Mouse (Mus musculus): ENCODE results near the gene Nid2. TPM values are rescaled to one million over a fixed set of nuclear protein-coding genes. Genes with fewer than 3 reads are reported as not detected.

The Nid2 gene
- polyA plus RNA-seq, 1 experiment from 2014 or later = 152 TPM

GRCm38 (mm10) chr14:19737568-19737967, 13.5 kb upstream of the Nid2 start:
- DNase-seq (ENCODE audit: low spot score) = no peak
- Histone ChIP-seq H3K4me3 (ENCODE audit: low read depth, low read length) (no peak overlapping the region), H3K9me3 (ENCODE audit: control insufficient read depth, low read length) (no peaks in the 10 kb centered on the region), H3K9ac (ENCODE audit: low read depth, low read length) (no peak overlapping the region), H3K4me2 (ENCODE audit: low read depth, low read length) (no peak overlapping the region), H3K27me3 (replicated peaks; ENCODE audit: control insufficient read depth, insufficient read depth, low read length) (no peaks in the 10 kb centered on the region), H3K4me1 (ENCODE audit: control insufficient read depth, insufficient read depth, low read length) (peaks cover 23% of the 10 kb centered on the region), H3K27ac (replicated peaks; ENCODE audit: low read depth, low read length) (peak overlapping the region; percentile 85), H3K36me3 (ENCODE audit: control insufficient read depth, insufficient read depth, low read length) (no peaks in the 10 kb centered on the region)
- peak; percentile 62; the same call in 1 of the 2 replicates for ATAC-seq (ENCODE audit: low read depth)

- Histone ChIP-seq H3K36me3 (ENCODE audit: control insufficient read depth, insufficient read depth, low read length) (no peaks in the 10 kb centered on the region), H3K9ac (ENCODE audit: low read depth, low read length) (no peak overlapping the region), H3K9me3 (ENCODE audit: control insufficient read depth, low read length) (no peaks in the 10 kb centered on the region), H3K4me3 (ENCODE audit: low read depth, low read length) (no peak overlapping the region), H3K4me2 (ENCODE audit: low read depth, low read length) (no peak overlapping the region), H3K27ac (replicated peaks; ENCODE audit: low read depth, low read length) (peak overlapping the region; percentile 85), H3K4me1 (ENCODE audit: control insufficient read depth, insufficient read depth, low read length) (peaks cover 22% of the 10 kb centered on the region), H3K27me3 (replicated peaks; ENCODE audit: control insufficient read depth, insufficient read depth, low read length) (no peaks in the 10 kb centered on the region)
- peak; percentile 88 for DNase-seq (ENCODE audit: low spot score)
- ATAC-seq (ENCODE audit: low read depth) = peak; percentile 53
- 18% methylated on average over 5 of the region's 5 CpGs for WGBS
Measured at GRCm38 (mm10) chr14:19738094-19738843, 12.8 kb upstream of the Nid2 start.

DNA sequence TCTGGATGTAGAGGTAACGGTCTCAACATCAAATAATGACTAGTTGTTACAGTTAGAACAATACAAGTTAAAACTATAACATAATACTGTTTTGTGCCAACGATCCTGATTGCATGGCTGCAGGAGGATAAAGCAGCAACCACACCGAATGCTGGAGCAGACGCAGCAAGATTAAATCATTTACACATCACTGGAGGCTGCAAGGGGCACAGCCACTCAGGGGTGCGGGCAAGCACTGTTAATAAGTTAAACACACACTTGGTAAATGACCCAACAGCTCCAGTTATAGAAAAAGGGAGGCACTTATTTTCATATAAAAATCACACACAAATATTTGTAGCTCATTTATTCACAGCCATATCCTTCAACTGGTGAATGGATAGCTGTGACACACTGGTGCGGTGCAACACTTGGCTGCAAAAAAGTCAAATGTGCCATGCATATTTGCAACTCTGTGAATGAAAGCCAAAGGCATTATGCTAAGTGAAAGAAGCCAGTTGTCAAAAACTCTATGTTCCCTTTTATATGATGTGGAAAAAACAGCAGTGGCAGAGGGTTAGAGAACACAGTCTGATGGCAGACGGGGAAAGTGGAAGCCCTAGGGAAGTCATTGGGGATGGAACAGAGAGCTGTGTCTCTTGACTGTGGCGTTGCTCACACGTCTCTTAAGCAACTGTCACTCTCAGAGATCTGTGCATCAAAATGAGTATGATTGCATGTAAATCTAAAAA, 11.5 kb upstream of the Nid2 start:
- DNase-seq (ENCODE audit: low spot score) = no peak
- WGBS = 66% methylated on average over 9 of the region's 9 CpGs
- H3K9me3 ChIP-seq (ENCODE audit: control insufficient read depth, low read length) = no peaks in the 10 kb centered on the region
- H3K27ac ChIP-seq (replicated peaks; ENCODE audit: low read depth, low read length) = no peak overlapping the region
- H3K27me3 ChIP-seq (replicated peaks; ENCODE audit: control insufficient read depth, insufficient read depth, low read length) = no peaks in the 10 kb centered on the region
- H3K4me3 ChIP-seq (ENCODE audit: low read depth, low read length) = no peak overlapping the region
- no peak for ATAC-seq (ENCODE audit: low read depth)
- no peak overlapping the region for H3K9ac ChIP-seq (ENCODE audit: low read depth, low read length)
- peaks cover 13% of the 10 kb centered on the region for H3K4me1 ChIP-seq (ENCODE audit: control insufficient read depth, insufficient read depth, low read length)
- no peak overlapping the region for H3K4me2 ChIP-seq (ENCODE audit: low read depth, low read length)
- H3K36me3 ChIP-seq (ENCODE audit: control insufficient read depth, insufficient read depth, low read length) = no peaks in the 10 kb centered on the region

- Histone ChIP-seq H3K27ac (replicated peaks; ENCODE audit: low read depth, low read length) (no peak overlapping the region), H3K9ac (ENCODE audit: low read depth, low read length) (no peak overlapping the region), H3K4me3 (ENCODE audit: low read depth, low read length) (no peak overlapping the region), H3K27me3 (replicated peaks; ENCODE audit: control insufficient read depth, insufficient read depth, low read length) (no peaks in the 10 kb centered on the region), H3K4me2 (ENCODE audit: low read depth, low read length) (no peak overlapping the region), H3K4me1 (ENCODE audit: control insufficient read depth, insufficient read depth, low read length) (peaks cover 11% of the 10 kb centered on the region), H3K9me3 (ENCODE audit: control insufficient read depth, low read length) (no peaks in the 10 kb centered on the region), H3K36me3 (ENCODE audit: control insufficient read depth, insufficient read depth, low read length) (no peaks in the 10 kb centered on the region)
- ATAC-seq (ENCODE audit: low read depth) = no peak
- WGBS = 93% methylated on average over 6 of the region's 6 CpGs
- no peak for DNase-seq (ENCODE audit: low spot score)
Measured at GRCm38 (mm10) chr14:19740147-19740738, 10.8 kb upstream of the Nid2 start.

DNA sequence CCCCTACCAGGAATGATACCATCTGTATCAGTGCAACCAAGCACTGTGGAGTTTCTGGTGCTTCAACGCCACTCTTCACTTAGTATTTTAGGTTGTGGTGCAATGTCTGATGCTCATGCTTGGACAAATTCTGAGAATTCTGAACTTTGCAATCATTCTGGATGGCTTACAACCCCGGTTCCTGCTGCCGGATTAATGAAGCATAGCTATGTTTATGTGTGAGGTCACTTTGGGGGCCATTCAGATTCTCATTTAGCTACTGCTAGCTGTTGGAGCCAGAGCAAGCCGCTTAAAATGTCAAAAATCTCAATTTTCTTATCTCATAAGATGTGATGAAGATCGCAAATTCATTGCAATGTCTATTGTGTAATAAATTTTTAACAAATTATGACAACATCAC, 6.2 kb upstream of the Nid2 start:
- no peaks in the 10 kb centered on the region for H3K36me3 ChIP-seq (ENCODE audit: control insufficient read depth, insufficient read depth, low read length)
- no peaks in the 10 kb centered on the region for H3K9me3 ChIP-seq (ENCODE audit: control insufficient read depth, low read length)
- DNase-seq (ENCODE audit: low spot score) (no peak), ATAC-seq (ENCODE audit: low read depth) (no peak)
- no peak overlapping the region for H3K4me2 ChIP-seq (ENCODE audit: low read depth, low read length)
- H3K4me1 ChIP-seq (ENCODE audit: control insufficient read depth, insufficient read depth, low read length) = peaks cover 16% of the 10 kb centered on the region; the same call in 1 of the 2 replicates
- WGBS = 77% methylated on average over 5 of the region's 5 CpGs
- no peaks in the 10 kb centered on the region for H3K27me3 ChIP-seq (replicated peaks; ENCODE audit: control insufficient read depth, insufficient read depth, low read length)
- no peak overlapping the region for H3K27ac ChIP-seq (replicated peaks; ENCODE audit: low read depth, low read length)
- no peak overlapping the region for H3K9ac ChIP-seq (ENCODE audit: low read depth, low read length)
- no peak overlapping the region for H3K4me3 ChIP-seq (ENCODE audit: low read depth, low read length)

DNA sequence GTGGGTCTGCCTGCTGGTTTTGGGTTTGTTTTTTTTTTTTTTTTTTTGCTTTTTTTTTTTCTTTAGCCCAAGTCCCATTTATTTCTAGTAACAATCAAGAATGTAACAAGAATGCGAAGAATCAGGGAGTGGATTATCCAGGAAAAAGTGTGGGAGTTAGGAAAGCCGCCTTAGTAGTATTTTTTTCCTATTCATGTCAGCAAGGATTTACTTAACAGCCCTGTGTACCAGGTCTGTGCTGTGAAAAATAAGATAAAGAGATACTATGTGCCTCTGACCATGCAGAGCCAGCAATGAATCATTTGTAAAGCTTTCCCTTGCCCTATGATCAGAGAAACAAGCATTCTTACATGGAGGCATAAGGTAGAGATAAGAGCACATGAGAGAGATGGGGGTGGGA, 4.8 kb upstream of the Nid2 start:
- peaks cover 22% of the 10 kb centered on the region for H3K4me1 ChIP-seq (ENCODE audit: control insufficient read depth, insufficient read depth, low read length)
- H3K9me3 ChIP-seq (ENCODE audit: control insufficient read depth, low read length) = no peaks in the 10 kb centered on the region
- no peak overlapping the region for H3K9ac ChIP-seq (ENCODE audit: low read depth, low read length)
- no peaks in the 10 kb centered on the region for H3K27me3 ChIP-seq (replicated peaks; ENCODE audit: control insufficient read depth, insufficient read depth, low read length)
- H3K4me3 ChIP-seq (ENCODE audit: low read depth, low read length) = no peak overlapping the region
- no peak overlapping the region for H3K4me2 ChIP-seq (ENCODE audit: low read depth, low read length)
- ATAC-seq (ENCODE audit: low read depth) (no peak), DNase-seq (ENCODE audit: low spot score) (no peak)
- no peak overlapping the region for H3K27ac ChIP-seq (replicated peaks; ENCODE audit: low read depth, low read length)
- no peaks in the 10 kb centered on the region for H3K36me3 ChIP-seq (ENCODE audit: control insufficient read depth, insufficient read depth, low read length)
- 60% methylated on average over 2 of the region's 2 CpGs for WGBS

- WGBS = 92% methylated on average over 2 of the region's 2 CpGs
- no peak overlapping the region for H3K9ac ChIP-seq (ENCODE audit: low read depth, low read length)
- H3K27ac ChIP-seq (replicated peaks; ENCODE audit: low read depth, low read length) = no peak overlapping the region
- H3K4me3 ChIP-seq (ENCODE audit: low read depth, low read length) = no peak overlapping the region
- H3K9me3 ChIP-seq (ENCODE audit: control insufficient read depth, low read length) = no peaks in the 10 kb centered on the region
- H3K4me2 ChIP-seq (ENCODE audit: low read depth, low read length) = no peak overlapping the region
- peaks cover 22% of the 10 kb centered on the region for H3K4me1 ChIP-seq (ENCODE audit: control insufficient read depth, insufficient read depth, low read length)
- no peaks in the 10 kb centered on the region for H3K36me3 ChIP-seq (ENCODE audit: control insufficient read depth, insufficient read depth, low read length)
- ATAC-seq (ENCODE audit: low read depth) (no peak), DNase-seq (ENCODE audit: low spot score) (no peak)
- H3K27me3 ChIP-seq (replicated peaks; ENCODE audit: control insufficient read depth, insufficient read depth, low read length) = no peaks in the 10 kb centered on the region
Measured at GRCm38 (mm10) chr14:19746731-19747130, 4.3 kb upstream of the Nid2 start.

DNA sequence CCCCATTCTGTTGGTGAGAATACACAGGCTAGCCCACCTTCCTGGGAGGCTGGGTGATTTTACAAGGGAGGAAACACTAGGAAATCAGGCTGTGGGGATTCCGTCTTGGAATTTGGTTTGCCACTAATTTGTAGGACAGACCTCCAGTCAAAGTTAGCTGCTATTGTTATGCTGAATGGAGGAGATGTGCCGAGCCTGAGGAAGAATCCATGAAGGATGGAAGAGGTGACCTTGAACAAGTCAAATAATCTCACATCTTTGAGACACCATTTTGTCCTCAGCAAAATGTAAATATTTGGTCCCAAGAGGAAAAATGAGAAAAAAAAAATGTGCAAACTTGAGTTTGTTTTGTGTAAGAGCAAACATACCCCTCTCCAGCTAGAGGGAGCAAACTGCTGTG, 1.3 kb upstream of the Nid2 start:
- no peaks in the 10 kb centered on the region for H3K27me3 ChIP-seq (replicated peaks; ENCODE audit: control insufficient read depth, insufficient read depth, low read length)
- H3K27ac ChIP-seq (replicated peaks; ENCODE audit: low read depth, low read length) = no peak overlapping the region
- no peak overlapping the region for H3K9ac ChIP-seq (ENCODE audit: low read depth, low read length)
- WGBS = 61% methylated on average over 2 of the region's 2 CpGs
- H3K9me3 ChIP-seq (ENCODE audit: control insufficient read depth, low read length) = no peaks in the 10 kb centered on the region
- no peak for DNase-seq (ENCODE audit: low spot score)
- peak overlapping the region; percentile 68; the same call in 1 of the 2 replicates for H3K4me2 ChIP-seq (ENCODE audit: low read depth, low read length)
- peaks cover 22% of the 10 kb centered on the region for H3K4me1 ChIP-seq (ENCODE audit: control insufficient read depth, insufficient read depth, low read length)
- no peak overlapping the region for H3K4me3 ChIP-seq (ENCODE audit: low read depth, low read length)
- ATAC-seq (ENCODE audit: low read depth) = no peak
- H3K36me3 ChIP-seq (ENCODE audit: control insufficient read depth, insufficient read depth, low read length) = no peaks in the 10 kb centered on the region
